Mouse (Mus musculus): ENCODE results near the gene Ntmt1. TPM values are rescaled to one million over a fixed set of nuclear protein-coding genes. Genes with fewer than 3 reads are reported as not detected.

Ntmt1 gene
- polyA plus RNA-seq, 1 experiment from 2014 or later: 77.2 TPM

GRCm38 (mm10) chr2:30870863-30871262 is 63.2 kb downstream of the Ntmt1 start:
- Histone ChIP-seq H3K4me1 (replicated peaks) (peaks cover 42% of the 10 kb centered on the region), H3K27me3 (replicated peaks) (no peaks in the 10 kb centered on the region), H3K4me2 (no peak overlapping the region), H3K27ac (ENCODE audit: poor library complexity, severe bottlenecking) (no peak overlapping the region), H3K9me3 (replicated peaks) (no peaks in the 10 kb centered on the region), H3K36me3 (0 out of 2 replicates have a peak, but pooled peaks cover 3% of the 10 kb centered on the region), H3K4me3 (no peak overlapping the region), H3K9ac (no peak overlapping the region)
- WGBS: 75% methylated on average over 8 of the region's 8 CpGs
- no peak for ATAC-seq (ENCODE audit: insufficient number of reproducible peaks, low FRiP score)

Other genes starting within 250 kb of the Ntmt1 start
- gene Cstad, start 212.8 kb upstream of the Ntmt1 start, polyA plus RNA-seq (2016; fragmentation: Nextera tagmentation; extraction: Ambion mirVana): 1.4 and 2.0 TPM in 2 replicates
- 1.0 and 2.2 TPM in 2 replicates for gene 1700001O22Rik, start 4.2 kb upstream of the Ntmt1 start, polyA plus RNA-seq (2016; fragmentation: Nextera tagmentation; extraction: Ambion mirVana)
- gene Asb6, start 22.5 kb downstream of the Ntmt1 start, polyA plus RNA-seq (2016; fragmentation: Nextera tagmentation; extraction: Ambion mirVana): 24.2 and 25.5 TPM in 2 replicates
- gene Prrx2, start 27.1 kb downstream of the Ntmt1 start, polyA plus RNA-seq (2016; fragmentation: Nextera tagmentation; extraction: Ambion mirVana): 58.8 and 63.9 TPM in 2 replicates
- 2.3 and 4.3 TPM in 2 replicates for gene Ptges, start 122.0 kb downstream of the Ntmt1 start, polyA plus RNA-seq (2016; fragmentation: Nextera tagmentation; extraction: Ambion mirVana)
- gene Tor1b, start 145.1 kb downstream of the Ntmt1 start, polyA plus RNA-seq (2016; fragmentation: Nextera tagmentation; extraction: Ambion mirVana): 25.1 and 25.8 TPM in 2 replicates
- 56.4 TPM in 2 replicates for gene Tor1a, start 160.1 kb downstream of the Ntmt1 start, polyA plus RNA-seq (2016; fragmentation: Nextera tagmentation; extraction: Ambion mirVana)
- gene BC005624, start 174.4 kb downstream of the Ntmt1 start, polyA plus RNA-seq (2016; fragmentation: Nextera tagmentation; extraction: Ambion mirVana): 33.8 and 35.5 TPM in 2 replicates
- 27.4 and 27.9 TPM in 2 replicates for gene Usp20, start 174.5 kb downstream of the Ntmt1 start, polyA plus RNA-seq (2016; fragmentation: Nextera tagmentation; extraction: Ambion mirVana)

Measured in heart, embryonic 12.5 days (tissue).